Mouse (Mus musculus) ES-Bruce4 (cell line): ENCODE data around the gene Rnf213. TPM values are rescaled to one million over a fixed set of nuclear protein-coding genes. Genes with fewer than 3 reads are reported as not detected.
"Not testable (repeated sequence)": the region's sequence is repeated elsewhere in the genome, so short reads cannot be mapped to it uniquely, and the experiment has no call there.

Experiments used
- H3K27ac ChIP-seq: 2 replicates; pipeline ENCODE4 v1.5.1; 2012; ENCODE audit warnings: low read length, inconsistent platforms; ENCODE audit not compliant: insufficient read depth
- H3K27me3 ChIP-seq: 2 replicates; pipeline ENCODE4 v1.6.1; 2012; ENCODE audit warnings: mild to moderate bottlenecking, low read length, inconsistent platforms; ENCODE audit not compliant: control insufficient read depth, poor library complexity, insufficient read depth, severe bottlenecking
- H3K36me3 ChIP-seq: 2 replicates; pipeline ENCODE4 v1.6.1; 2012; ENCODE audit warnings: inconsistent platforms, mild to moderate bottlenecking, low read length, moderate library complexity; ENCODE audit not compliant: control insufficient read depth, poor library complexity, insufficient read depth, severe bottlenecking
- H3K4me1 ChIP-seq: one replicate; pipeline ENCODE4 v1.8.1; 2011; ENCODE audit warnings: low read length; ENCODE audit not compliant: control insufficient read depth, insufficient read depth
- H3K4me3 ChIP-seq: 2 replicates; pipeline ENCODE4 v1.5.1; 2011; ENCODE audit warnings: low read depth, mild to moderate bottlenecking, low read length
- H3K9ac ChIP-seq: 2 replicates; pipeline ENCODE4 v1.6.1; 2012; ENCODE audit warnings: low read depth, mild to moderate bottlenecking, inconsistent platforms; ENCODE audit not compliant: poor library complexity, severe bottlenecking
- H3K9me3 ChIP-seq: replicated peaks from 2 replicates; pipeline ENCODE4 v1.6.1; 2012; ENCODE audit warnings: mild to moderate bottlenecking, low read length, inconsistent platforms; ENCODE audit not compliant: control insufficient read depth, poor library complexity, insufficient read depth, severe bottlenecking
- CTCF ChIP-seq: IDR thresholded peaks from one replicate; pipeline ENCODE4 v1.8.1; 2011; ENCODE audit warnings: low read depth, low read length
- EP300 ChIP-seq: IDR thresholded peaks from 2 replicates; pipeline ENCODE4 v1.6.1; 2011; ENCODE audit warnings: low read depth, low read length; ENCODE audit not compliant: insufficient read depth
- POLR2A ChIP-seq: IDR thresholded peaks from one replicate; pipeline ENCODE4 v1.8.1; 2011; ENCODE audit warnings: low read length; ENCODE audit not compliant: insufficient read depth
- polyA plus RNA-seq: library from polyadenylated mRNA; stranded (reverse); fragments of >200 nt; gene quantifications from 2 replicates; pipeline ENCODE4 v1.2.4, GENCODE M21; 2011; ENCODE audit warnings: low read depth; ENCODE audit not compliant: missing spikeins, insufficient read depth, insufficient read length

Gene Rnf213
- polyA plus RNA-seq, 1 experiment: 22.4 TPM

- TF ChIP-seq CTCF (no peak), POLR2A (no peak), EP300 (no peak)
Measured at GRCm38 (mm10) chr11:119386306-119386705, 6.6 kb upstream of the Rnf213 start.

DNA sequence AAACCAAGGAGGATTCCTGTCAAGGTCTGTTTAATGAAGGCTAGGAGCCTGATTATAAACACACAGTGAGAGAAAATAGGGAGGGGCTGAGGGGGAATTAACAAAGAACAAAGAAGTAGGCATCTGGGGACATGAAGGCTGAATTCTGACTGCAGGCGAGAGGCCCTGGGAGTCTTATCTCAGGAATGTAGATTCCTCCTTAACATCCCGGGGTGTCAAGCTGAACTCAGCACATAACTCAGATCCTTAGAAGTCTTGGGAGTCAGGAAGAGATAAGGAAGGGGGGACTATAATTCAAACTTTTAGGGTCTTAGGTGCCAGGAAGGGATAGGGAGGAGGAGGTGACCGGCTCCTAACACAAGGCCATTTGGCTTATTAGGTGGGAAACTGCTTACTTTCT, 5.6 kb upstream of the Rnf213 start:
- not testable (repeated sequence) for H3K27ac ChIP-seq, H3K27me3 ChIP-seq, H3K4me3 ChIP-seq, H3K4me1 ChIP-seq, H3K9ac ChIP-seq, H3K36me3 ChIP-seq, H3K9me3 ChIP-seq

More at GRCm38 (mm10) chr11:119386306-119386705, 6.6 kb upstream of the Rnf213 start:
- no peaks in the 10 kb centered on the region; the same call in 1 of the 2 replicates for H3K27me3 ChIP-seq
- H3K4me3 ChIP-seq: no peak overlapping the region
- H3K9me3 ChIP-seq: no peaks in the 10 kb centered on the region
- no peaks in the 10 kb centered on the region for H3K4me1 ChIP-seq
- H3K9ac ChIP-seq: no peak overlapping the region
- H3K27ac ChIP-seq: no peak overlapping the region
- H3K36me3 ChIP-seq: no peaks in the 10 kb centered on the region

DNA sequence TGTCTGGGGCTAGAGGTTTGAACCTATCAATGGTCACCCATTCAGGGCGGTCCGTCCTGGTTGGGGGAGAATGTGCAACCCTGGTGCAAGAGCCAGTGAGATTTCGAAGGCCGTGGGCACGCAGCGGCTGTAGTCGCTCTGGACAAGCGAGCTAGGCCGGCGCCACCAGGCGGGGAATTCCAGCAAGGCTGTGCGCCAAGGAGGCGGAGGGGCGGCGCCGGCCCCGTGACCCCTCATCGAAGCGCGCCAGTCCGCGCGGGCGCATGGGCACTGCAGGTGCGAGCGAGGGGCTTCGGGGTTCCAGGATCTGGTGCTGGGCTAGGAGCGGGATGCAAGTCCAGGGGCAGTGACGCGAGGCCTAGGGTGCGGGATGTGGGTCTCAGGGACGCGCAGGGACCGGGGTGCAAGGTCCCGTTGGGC, 3.0 kb upstream of the Rnf213 start:
- Histone ChIP-seq H3K9ac (peak overlapping the region; percentile 49), H3K27ac (no peak overlapping the region), H3K9me3 (no peaks in the 10 kb centered on the region), H3K4me3 (peak overlapping the region; percentile 61), H3K4me1 (peaks cover 4% of the 10 kb centered on the region), H3K27me3 (no peaks in the 10 kb centered on the region; the same call in 1 of the 2 replicates), H3K36me3 (no peaks in the 10 kb centered on the region)
- TF ChIP-seq POLR2A (no peak), CTCF (peak; percentile 17), EP300 (0 out of 2 replicates have a peak, but pooled peaks have one; percentile 7)

- no peaks in the 10 kb centered on the region for H3K36me3 ChIP-seq
- H3K9ac ChIP-seq: peak overlapping the region; percentile 49
- H3K9me3 ChIP-seq: no peaks in the 10 kb centered on the region
- H3K27me3 ChIP-seq: no peaks in the 10 kb centered on the region; the same call in 1 of the 2 replicates
- H3K4me1 ChIP-seq: peaks cover 6% of the 10 kb centered on the region
- no peak overlapping the region for H3K27ac ChIP-seq
- no peak for TF ChIP-seq CTCF
- TF ChIP-seq EP300: no peak
- TF ChIP-seq POLR2A: no peak
- H3K4me3 ChIP-seq: peak overlapping the region; percentile 61
Measured at GRCm38 (mm10) chr11:119390271-119391231, 2.3 kb upstream of the Rnf213 start.

DNA sequence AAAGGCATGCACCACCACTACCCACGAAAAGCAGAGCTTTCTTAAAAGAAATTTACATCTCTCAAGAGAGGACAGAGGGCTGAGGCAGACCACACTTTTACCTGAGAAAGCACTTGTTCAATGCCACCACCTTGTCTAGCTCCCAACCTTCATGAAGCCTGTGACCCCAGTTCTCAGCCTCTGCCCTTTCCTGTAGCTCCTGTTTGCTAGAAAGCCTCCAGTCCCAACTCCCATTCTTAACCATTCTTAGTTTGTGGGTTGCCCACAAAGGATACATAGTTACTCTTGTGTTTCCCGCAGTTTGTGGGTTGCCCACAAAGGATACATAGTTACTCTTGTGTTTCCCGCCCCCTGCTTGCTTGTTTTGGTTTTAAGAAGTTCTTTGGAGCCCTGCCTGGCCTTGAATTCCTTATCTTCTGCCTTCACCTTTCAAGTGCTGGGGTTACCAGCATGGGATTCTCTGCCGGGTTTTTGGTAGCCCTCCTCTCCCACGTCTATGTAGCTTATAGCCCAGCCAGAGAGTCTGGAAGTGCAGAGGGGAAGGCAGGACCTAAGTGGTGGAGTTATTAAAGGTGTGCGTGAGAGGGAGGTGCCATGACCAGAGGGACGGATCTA, 1.4 kb upstream of the Rnf213 start:
- peak overlapping the region; percentile 59 for H3K4me3 ChIP-seq
- H3K36me3 ChIP-seq: no peaks in the 10 kb centered on the region
- H3K9ac ChIP-seq: no peak overlapping the region
- H3K4me1 ChIP-seq: peaks cover 10% of the 10 kb centered on the region
- H3K27me3 ChIP-seq: no peaks in the 10 kb centered on the region; the same call in 1 of the 2 replicates
- TF ChIP-seq EP300 (no peak), POLR2A (no peak), CTCF (no peak)
- no peak overlapping the region for H3K27ac ChIP-seq
- H3K9me3 ChIP-seq: no peaks in the 10 kb centered on the region
